ENCODE assay signal across 9 mouse cellular contexts in the genomic region with DNA sequence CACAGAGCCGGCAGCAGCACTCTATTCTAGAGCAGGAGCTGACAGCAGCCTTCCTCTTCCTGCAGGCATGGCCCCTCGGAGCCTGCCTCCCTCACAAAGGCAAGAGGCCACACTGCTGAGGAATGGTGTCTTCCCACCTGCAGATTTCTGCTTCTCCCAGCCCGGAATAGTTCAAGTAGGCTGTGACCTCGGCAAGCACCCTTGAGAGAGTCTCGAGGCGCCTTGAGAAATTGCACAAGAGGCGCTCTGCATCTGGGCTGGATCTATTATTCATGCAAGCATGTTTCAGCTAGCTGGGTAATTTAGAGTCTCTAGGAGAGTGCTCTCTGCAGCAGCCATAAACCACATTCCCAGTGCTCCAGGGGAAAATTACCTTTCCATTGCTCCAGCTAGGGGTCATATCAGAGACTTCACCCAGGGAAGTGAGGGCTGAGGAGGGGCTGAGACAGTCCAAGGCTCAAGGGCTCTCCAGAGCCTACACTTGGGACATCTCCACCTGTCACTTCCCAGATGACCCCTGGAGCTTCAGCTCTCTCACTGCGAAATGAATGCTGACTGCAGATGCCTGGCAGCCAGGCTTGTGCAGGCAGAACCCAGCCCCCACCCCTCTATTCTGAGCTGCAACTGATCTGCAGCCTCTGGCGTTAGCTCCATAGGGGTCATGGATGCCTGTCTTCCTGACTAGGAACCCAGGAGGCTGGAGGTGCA.
DNase-seq lines count a peak whose midpoint lies in the region; ATAC-seq lines count a peak whose summit lies in the region.
"Had no signal": no experiment of that assay in that cellular context is flagged by ENCODE, and none has a peak within 500 bp of the region (broad histone marks: within the 10 kb centered on the region; RNA-seq: fewer than 3 reads in every experiment).

No protein-coding gene starts in this region.

- no peak for DNase-seq in heart, postnatal 14 days
- peak; percentile 14 for DNase-seq in cerebellum, adult 9-10 months
- DNase-seq in frontal cortex, postnatal 36 days (ENCODE audit: low spot score in 2 of 2): peak; percentile 34 to 57
- no peak for DNase-seq in urinary bladder, postnatal 14 days (ENCODE audit: low spot score)
- DNase-seq in spleen, postnatal 14 days (ENCODE audit: low spot score in 2 of 2): no peak

- no peak overlapping the region for H3K27ac ChIP-seq in heart, embryonic 15.5 days
- peak overlapping the region; percentile 34; the same call in 1 of the 2 replicates for H3K27ac ChIP-seq in limb, embryonic 13.5 days
- H3K27ac ChIP-seq in neural tube, embryonic 13.5 days (replicated peaks): peak overlapping the region; percentile 98
- H3K27ac ChIP-seq: macrophage had no signal

- intact Hi-C loops in heart, postnatal 14 days (cut with DNase I): no loop called here

- 10% methylated on average over 9 of the region's 9 CpGs for WGBS in heart, embryonic 15.5 days
- 3% methylated on average over 9 of the region's 9 CpGs for WGBS in limb, embryonic 13.5 days
- 0% methylated on average over 9 of the region's 9 CpGs for WGBS in neural tube, embryonic 13.5 days

- no peaks in the 10 kb centered on the region for H3K36me3 ChIP-seq in heart, embryonic 15.5 days
- H3K36me3 ChIP-seq in limb, embryonic 13.5 days: no peaks in the 10 kb centered on the region
- H3K36me3 ChIP-seq in neural tube, embryonic 13.5 days: no peaks in the 10 kb centered on the region

- ATAC-seq in heart, embryonic 15.5 days (replicated peaks; ENCODE audit: insufficient number of reproducible peaks, insufficient read depth, low FRiP score, low read depth): peak; percentile 33
- peak; percentile 58; the same call in 1 of the 2 replicates for ATAC-seq in limb, embryonic 13.5 days (ENCODE audit: low FRiP score, low read depth)
- peak; percentile 86 for ATAC-seq in neural tube, embryonic 13.5 days (ENCODE audit: low read depth)

- no peak overlapping the region for H3K4me3 ChIP-seq in heart, embryonic 15.5 days
- H3K4me3 ChIP-seq in limb, embryonic 13.5 days: peak overlapping the region; percentile 23
- H3K4me3 ChIP-seq in neural tube, embryonic 13.5 days: peak overlapping the region; percentile 1; the same call in 1 of the 2 replicates

- H3K9ac ChIP-seq in heart, embryonic 15.5 days: no peak overlapping the region
- peak overlapping the region; percentile 35; the same call in 1 of the 2 replicates for H3K9ac ChIP-seq in limb, embryonic 13.5 days
- H3K9ac ChIP-seq in neural tube, embryonic 13.5 days: peak overlapping the region; percentile 55

- no peaks in the 10 kb centered on the region for H3K27me3 ChIP-seq in heart, embryonic 15.5 days
- 0 out of 2 replicates have a peak, but pooled peaks cover 2% of the 10 kb centered on the region for H3K27me3 ChIP-seq in limb, embryonic 13.5 days
- H3K27me3 ChIP-seq in neural tube, embryonic 13.5 days: no peaks in the 10 kb centered on the region

- H3K4me1 ChIP-seq in heart, embryonic 15.5 days (replicated peaks): peaks cover 19% of the 10 kb centered on the region
- peaks cover 21% of the 10 kb centered on the region for H3K4me1 ChIP-seq in limb, embryonic 13.5 days
- peaks cover 31% of the 10 kb centered on the region for H3K4me1 ChIP-seq in neural tube, embryonic 13.5 days (replicated peaks)

- H3K4me2 ChIP-seq in heart, embryonic 15.5 days: peak overlapping the region; percentile 46
- H3K4me2 ChIP-seq in limb, embryonic 13.5 days (replicated peaks): peak overlapping the region; percentile 54
- peak overlapping the region; percentile 46 for H3K4me2 ChIP-seq in neural tube, embryonic 13.5 days

- no peaks in the 10 kb centered on the region for H3K9me3 ChIP-seq in heart, embryonic 15.5 days (replicated peaks)
- no peaks in the 10 kb centered on the region for H3K9me3 ChIP-seq in limb, embryonic 13.5 days
- no peaks in the 10 kb centered on the region for H3K9me3 ChIP-seq in neural tube, embryonic 13.5 days

Comparison
In these comparisons a context has a peak if more than half of its experiments do, and no peak if none do; other contexts are left out.
1. ATAC-seq: peak in every context shown above with its lines; median percentile 86 in neural tube, embryonic 13.5 days; 58 in limb, embryonic 13.5 days; 33 in heart, embryonic 15.5 days.
2. DNase-seq: peak in cerebellum, adult 9-10 months (single experiment) and frontal cortex, postnatal 36 days (2 of 2); none in heart, postnatal 14 days (0 of 2), urinary bladder, postnatal 14 days (single experiment) and spleen, postnatal 14 days (0 of 2).
3. Peak in every context shown above with its lines, with median percentiles within 50 percentile points of each other: H3K4me2 ChIP-seq.